Mouse (Mus musculus): ENCODE data around the gene Timm10b. TPM values are rescaled to one million over a fixed set of nuclear protein-coding genes. Genes with fewer than 3 reads are reported as not detected.

Timm10b gene
- total and polyA plus RNA-seq, 3 experiments: 86.2 to 103 (median 99.3) TPM

DNA sequence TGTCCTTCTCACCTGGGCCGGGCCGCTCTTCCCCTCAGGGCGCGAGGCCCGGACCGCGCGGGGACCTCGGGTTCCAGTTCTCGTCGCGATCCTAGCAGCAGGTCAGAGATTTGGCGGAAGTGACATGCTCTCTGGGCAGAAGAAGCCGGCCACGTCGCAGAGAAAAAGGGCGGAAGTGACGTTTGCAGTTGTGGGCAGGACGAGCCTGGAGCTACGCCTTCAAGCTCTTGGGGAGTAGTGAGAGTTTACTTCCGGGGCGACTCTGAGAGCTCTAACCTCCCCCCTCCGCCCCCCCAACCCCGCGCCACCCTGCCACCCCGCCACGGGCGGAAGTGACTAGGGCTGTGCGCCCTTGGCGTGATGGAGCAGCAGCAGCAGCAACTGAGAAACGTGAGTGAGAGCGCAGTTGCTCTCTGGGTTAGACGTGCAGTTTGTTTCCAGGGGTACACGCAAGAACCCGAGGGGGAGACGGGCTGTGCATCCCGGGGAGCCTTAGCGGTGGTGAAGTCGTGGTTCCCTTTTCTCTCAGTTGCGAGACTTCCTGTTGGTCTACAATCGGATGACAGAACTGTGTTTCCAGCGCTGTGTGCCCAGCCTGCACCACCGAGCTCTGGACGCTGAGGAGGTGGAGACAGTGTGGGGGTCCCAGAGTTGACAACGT is 507 bp downstream of the Timm10b start, which contains the start of the genes Arfip2 and Gm45799:
TSS of gene Arfip2 (minus strand) at position 184 of the 661 bp plus-strand sequence.
TSS of gene Gm45799 (plus strand) at position 320 of the 661 bp plus-strand sequence.
- Histone ChIP-seq H3K27me3 (replicated peaks) (no peaks in the 10 kb centered on the region), H3K27ac (ENCODE audit: insufficient read depth, low read depth) (peak within 1 kb of the TSS; percentile 27; the same call in 1 of the 2 replicates), H3K4me1 (ENCODE audit: control insufficient read depth in 1 of 2, insufficient read depth in 2 of 2) (peaks cover 7 to 39% of the 10 kb centered on the region in 2 experiments; a peak in 3 of 4 replicates), H3K79me2 (replicated peaks; ENCODE audit: control insufficient read depth, extremely low read depth, insufficient read depth, poor library complexity, severe bottlenecking) (peaks cover 17% of the 10 kb centered on the region; the same call in 1 of the 2 replicates), H3K9me3 (replicated peaks; ENCODE audit: low read length) (no peaks in the 10 kb centered on the region), H3K9ac (ENCODE audit: insufficient read depth, low read depth) (peak within 1 kb of the TSS; percentile 79), H3K36me3 (replicated peaks in 1 of 2; ENCODE audit: control insufficient read depth in 1 of 2, insufficient read depth in 1 of 2, low read length in 1 of 2) (peaks cover 18 to 71% of the 10 kb centered on the region in 2 experiments), H3K4me3 (replicated peaks in 1 of 3; ENCODE audit: low read depth in 2 of 3, low read length in 2 of 3, poor library complexity in 1 of 3) (peak within 1 kb of the TSS; percentile 91 to 99 (median 93)), H3K4me2 (ENCODE audit: insufficient read depth, low read depth, poor library complexity, severe bottlenecking) (peak within 1 kb of the TSS; percentile 82)
- in situ Hi-C loops (cut with MboI; ENCODE audit: low pct_ligation_motif_present, low pct_unique_long_range_greater_than_20kb, low sequenced_read_pairs): loop anchor here (10.0 kb wide), 1 partner anchor 164 kb away; no protein-coding TSS in a partner anchor
- TF ChIP-seq ETS1 (conservative IDR thresholded peaks at IDR 0.05; ENCODE audit: low read depth, low read length) (no peak), ELF1 (IDR thresholded peaks at IDR 0.05; ENCODE audit: low read depth, low read length) (peak; percentile 90), MAZ (IDR thresholded peaks at IDR 0.05; ENCODE audit: low read depth, low read length) (0 out of 2 replicates have a peak, but pooled peaks have one; percentile 62), CHD2 (IDR thresholded peaks at IDR 0.05; ENCODE audit: low read length) (peak; percentile 65; the same call in 1 of the 2 replicates), SIN3A (IDR thresholded peaks at IDR 0.05; ENCODE audit: low read length) (no peak), USF2 (conservative IDR thresholded peaks at IDR 0.05; ENCODE audit: low read depth, low read length) (no peak), CTCF (conservative IDR thresholded peaks at IDR 0.05 in 1 of 2, IDR thresholded peaks at IDR 0.05 in 1 of 2; ENCODE audit: low read depth in 2 of 2, low read length in 2 of 2) (no peak), MYC (IDR thresholded peaks at IDR 0.05; ENCODE audit: low read depth, low read length) (no peak), KAT2A (IDR thresholded peaks at IDR 0.05; ENCODE audit: insufficient replicate concordance, low read length) (peak; percentile 78; the same call in 1 of the 2 replicates), MXI1 (IDR thresholded peaks at IDR 0.05; ENCODE audit: low read depth, low read length) (0 out of 2 replicates have a peak, but pooled peaks have one; percentile 53), HCFC1 (IDR thresholded peaks at IDR 0.05; ENCODE audit: low read depth, low read length) (peak; percentile 91), TBP (conservative IDR thresholded peaks at IDR 0.05; ENCODE audit: low read depth, low read length) (peak; percentile 67), UBTF (IDR thresholded peaks at IDR 0.05; ENCODE audit: low read depth, low read length) (no peak), NELFE (IDR thresholded peaks at IDR 0.05; ENCODE audit: low read depth, low read length) (peak; percentile 74), TCF12 (IDR thresholded peaks at IDR 0.05; ENCODE audit: low read depth, low read length) (peak; percentile 44), BHLHE40 (IDR thresholded peaks at IDR 0.05; ENCODE audit: low read depth, low read length) (peak; percentile 89), POLR2A (IDR thresholded peaks at IDR 0.05; ENCODE audit: low read depth, low read length) (peak; percentile 82)
- dilution Hi-C loops (cut with MboI; ENCODE audit: extremely low pct_ligation_motif_present, extremely low pct_unique_long_range_greater_than_20kb, low sequenced_read_pairs): no loop called here
- peak; percentile 98 for DNase-seq (ENCODE audit: extremely low read depth)

DNA sequence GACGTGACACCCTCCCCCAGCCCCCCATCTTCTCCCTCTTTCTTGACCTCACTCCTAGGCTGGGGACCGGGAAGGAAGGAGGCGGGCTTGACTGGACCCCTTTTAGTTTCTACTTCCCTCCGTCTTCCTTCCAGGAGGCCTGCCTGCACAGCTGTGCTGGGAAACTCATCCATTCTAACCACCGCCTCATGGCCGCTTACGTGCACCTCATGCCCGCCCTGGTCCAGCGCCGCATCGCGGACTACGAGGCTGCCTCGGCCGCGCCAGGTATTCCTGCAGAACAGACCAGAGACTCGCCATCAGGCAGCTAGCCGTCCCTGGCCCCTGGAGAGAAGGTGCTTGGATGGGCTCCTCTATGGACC is 1.0 kb downstream of the Timm10b start:
- H3K4me2 ChIP-seq (ENCODE audit: insufficient read depth, low read depth, poor library complexity, severe bottlenecking): peak overlapping the region; percentile 82
- peak overlapping the region; percentile 27; the same call in 1 of the 2 replicates for H3K27ac ChIP-seq (ENCODE audit: insufficient read depth, low read depth)
- dilution Hi-C loops (cut with MboI; ENCODE audit: extremely low pct_ligation_motif_present, extremely low pct_unique_long_range_greater_than_20kb, low sequenced_read_pairs) (no loop called here), in situ Hi-C loops (cut with MboI; ENCODE audit: low pct_ligation_motif_present, low pct_unique_long_range_greater_than_20kb, low sequenced_read_pairs) (loop anchor here (10.0 kb wide), 1 partner anchor 164 kb away; no protein-coding TSS in a partner anchor)
- peaks cover 17% of the 10 kb centered on the region; the same call in 1 of the 2 replicates for H3K79me2 ChIP-seq (replicated peaks; ENCODE audit: control insufficient read depth, extremely low read depth, insufficient read depth, poor library complexity, severe bottlenecking)
- no peaks in the 10 kb centered on the region for H3K27me3 ChIP-seq (replicated peaks)
- H3K36me3 ChIP-seq (replicated peaks in 1 of 2; ENCODE audit: control insufficient read depth in 1 of 2, insufficient read depth in 1 of 2, low read length in 1 of 2): peaks cover 18 to 71% of the 10 kb centered on the region in 2 experiments
- H3K9me3 ChIP-seq (replicated peaks; ENCODE audit: low read length): no peaks in the 10 kb centered on the region
- DNase-seq (ENCODE audit: extremely low read depth): no peak
- 0 out of 2 replicates have a peak, but pooled peaks have one; percentile 26 for TF ChIP-seq TCF12 (IDR thresholded peaks at IDR 0.05; ENCODE audit: low read depth, low read length)
- no peak for TF ChIP-seq KAT2A (IDR thresholded peaks at IDR 0.05; ENCODE audit: insufficient replicate concordance, low read length)
- H3K4me3 ChIP-seq (replicated peaks in 1 of 3; ENCODE audit: low read depth in 2 of 3, low read length in 2 of 3, poor library complexity in 1 of 3): peak overlapping the region; percentile 91 to 99 (median 93)
- peak overlapping the region; percentile 75 for H3K9ac ChIP-seq (ENCODE audit: insufficient read depth, low read depth)
- H3K4me1 ChIP-seq (ENCODE audit: control insufficient read depth in 1 of 2, insufficient read depth in 2 of 2): peaks cover 7 to 39% of the 10 kb centered on the region in 2 experiments; a peak in 3 of 4 replicates
